Mouse (Mus musculus): Measurements from ENCODE around the gene Lingo2. TPM values are rescaled to one million over a fixed set of nuclear protein-coding genes. Genes with fewer than 3 reads are reported as not detected.

Lingo2 gene
- polyA plus RNA-seq, 1 experiment from 2014 or later: 0.65 TPM

DNA sequence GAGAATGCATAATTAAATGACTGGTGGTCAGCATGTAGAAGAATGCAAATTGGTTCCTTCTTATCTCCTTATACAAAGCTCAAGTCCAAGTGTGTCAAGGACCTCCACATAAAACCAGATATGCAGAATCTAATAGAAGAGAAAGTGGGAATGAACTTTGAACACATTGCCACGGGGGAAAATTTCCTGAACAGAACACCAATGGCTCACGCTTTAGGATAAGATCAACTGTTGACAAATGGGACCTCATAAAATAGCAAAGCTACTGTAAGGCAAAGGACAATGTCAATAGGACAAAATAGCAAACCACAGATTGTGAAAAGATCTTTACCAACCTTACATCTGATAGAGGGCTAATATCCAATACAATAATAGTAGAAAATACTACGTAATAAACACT lies 1000.3 kb downstream of the Lingo2 start:
- Histone ChIP-seq H3K36me3 (no peaks in the 10 kb centered on the region), H3K4me2 (no peak overlapping the region), H3K27ac (ENCODE audit: poor library complexity, severe bottlenecking) (no peak overlapping the region), H3K27me3 (replicated peaks) (no peaks in the 10 kb centered on the region), H3K9me3 (replicated peaks) (no peaks in the 10 kb centered on the region), H3K4me3 (no peak overlapping the region), H3K9ac (no peak overlapping the region), H3K4me1 (replicated peaks) (no peaks in the 10 kb centered on the region)
- no peak for ATAC-seq (ENCODE audit: insufficient number of reproducible peaks, low FRiP score)
- WGBS: 79% methylated on average over 3 of the region's 3 CpGs

DNA sequence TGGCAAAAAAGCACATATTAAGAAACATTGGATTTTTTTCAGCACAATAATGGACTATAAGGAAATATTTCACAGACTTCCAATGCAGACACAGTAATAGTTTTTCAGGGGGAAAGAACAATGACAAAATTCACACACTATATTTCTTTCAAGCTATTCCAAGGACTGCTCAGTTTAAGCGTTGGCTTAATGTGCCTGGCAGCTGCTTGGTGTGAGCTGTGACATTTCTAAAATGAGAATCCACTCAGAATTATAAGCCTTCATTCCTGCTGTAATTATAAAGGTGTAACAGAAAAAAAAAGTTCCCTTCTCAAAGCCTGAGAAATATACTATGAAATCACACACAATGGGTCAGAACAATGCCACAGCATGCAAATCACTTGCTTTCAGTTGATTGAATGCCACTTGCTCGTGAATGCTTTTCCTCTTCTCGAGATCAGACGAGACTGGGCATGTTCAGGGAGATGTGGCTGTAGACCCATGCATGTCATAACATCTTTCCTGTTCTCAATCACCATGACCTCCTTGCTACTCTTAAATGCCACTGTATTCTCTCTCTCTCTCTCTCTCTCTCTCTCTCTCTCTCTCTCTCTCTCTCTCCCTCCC lies 1017.4 kb downstream of the Lingo2 start:
- peaks cover 4% of the 10 kb centered on the region; the same call in 1 of the 2 replicates for H3K9me3 ChIP-seq (replicated peaks)
- H3K27me3 ChIP-seq (replicated peaks): no peaks in the 10 kb centered on the region
- H3K4me2 ChIP-seq: no peak overlapping the region
- no peaks in the 10 kb centered on the region for H3K4me1 ChIP-seq (replicated peaks)
- no peak overlapping the region for H3K9ac ChIP-seq
- H3K4me3 ChIP-seq: no peak overlapping the region
- no peak for ATAC-seq (ENCODE audit: insufficient number of reproducible peaks, low FRiP score)
- no peak overlapping the region for H3K27ac ChIP-seq (ENCODE audit: poor library complexity, severe bottlenecking)
- WGBS: 68% methylated on average over 4 of the region's 4 CpGs
- H3K36me3 ChIP-seq: no peaks in the 10 kb centered on the region

DNA sequence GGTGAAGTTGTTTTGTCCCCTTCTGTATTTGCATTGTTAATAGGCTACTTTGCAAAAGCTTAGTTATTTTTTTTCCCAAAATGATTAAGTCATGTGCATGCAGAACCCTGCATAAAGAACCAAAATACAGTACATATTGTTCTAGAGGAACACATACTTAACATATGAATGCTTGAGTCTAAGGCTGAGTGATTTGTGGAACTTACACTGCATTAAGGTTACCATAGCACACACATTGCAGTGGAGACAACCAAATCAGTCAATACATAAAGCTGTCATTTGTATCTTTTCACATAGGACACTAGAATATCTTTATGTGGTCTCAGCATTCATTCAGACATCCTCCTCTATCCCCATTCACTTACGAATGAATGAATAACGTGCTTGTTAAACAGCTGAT lies 1023.8 kb downstream of the Lingo2 start:
- Histone ChIP-seq H3K9ac (no peak overlapping the region), H3K4me2 (no peak overlapping the region), H3K9me3 (replicated peaks) (peaks cover 4% of the 10 kb centered on the region; the same call in 1 of the 2 replicates), H3K36me3 (no peaks in the 10 kb centered on the region), H3K27ac (ENCODE audit: poor library complexity, severe bottlenecking) (no peak overlapping the region), H3K4me1 (replicated peaks) (no peaks in the 10 kb centered on the region), H3K27me3 (replicated peaks) (no peaks in the 10 kb centered on the region), H3K4me3 (no peak overlapping the region)
- ATAC-seq (ENCODE audit: insufficient number of reproducible peaks, low FRiP score): no peak
- 71% methylated on average over 2 of the region's 2 CpGs for WGBS

DNA sequence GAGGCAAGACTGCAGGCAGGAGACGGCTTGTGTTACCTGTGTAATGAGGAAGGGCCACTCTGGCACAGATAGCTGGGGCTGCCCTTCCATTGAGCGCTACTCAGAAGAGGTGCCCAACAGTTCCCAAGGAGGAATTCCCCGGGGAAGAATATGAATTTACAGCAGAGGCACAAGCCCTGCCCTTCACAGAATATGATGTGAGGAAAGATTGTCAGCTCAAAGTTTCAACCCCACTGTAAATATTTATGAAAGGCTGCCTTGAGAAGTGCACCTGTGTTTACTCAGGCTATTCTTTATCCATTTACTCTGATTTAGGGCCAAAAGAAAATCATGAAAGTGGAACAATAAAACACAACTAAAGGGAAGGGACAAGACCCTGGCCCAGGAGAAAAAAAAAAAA lies 1034.1 kb downstream of the Lingo2 start:
- H3K9ac ChIP-seq: no peak overlapping the region
- no peaks in the 10 kb centered on the region for H3K9me3 ChIP-seq (replicated peaks)
- H3K4me1 ChIP-seq (replicated peaks): no peaks in the 10 kb centered on the region
- WGBS: 66% methylated on average over 3 of the region's 3 CpGs
- no peak for ATAC-seq (ENCODE audit: insufficient number of reproducible peaks, low FRiP score)
- H3K4me2 ChIP-seq: no peak overlapping the region
- H3K36me3 ChIP-seq: no peaks in the 10 kb centered on the region
- no peak overlapping the region for H3K4me3 ChIP-seq
- H3K27me3 ChIP-seq (replicated peaks): no peaks in the 10 kb centered on the region
- no peak overlapping the region for H3K27ac ChIP-seq (ENCODE audit: poor library complexity, severe bottlenecking)

DNA sequence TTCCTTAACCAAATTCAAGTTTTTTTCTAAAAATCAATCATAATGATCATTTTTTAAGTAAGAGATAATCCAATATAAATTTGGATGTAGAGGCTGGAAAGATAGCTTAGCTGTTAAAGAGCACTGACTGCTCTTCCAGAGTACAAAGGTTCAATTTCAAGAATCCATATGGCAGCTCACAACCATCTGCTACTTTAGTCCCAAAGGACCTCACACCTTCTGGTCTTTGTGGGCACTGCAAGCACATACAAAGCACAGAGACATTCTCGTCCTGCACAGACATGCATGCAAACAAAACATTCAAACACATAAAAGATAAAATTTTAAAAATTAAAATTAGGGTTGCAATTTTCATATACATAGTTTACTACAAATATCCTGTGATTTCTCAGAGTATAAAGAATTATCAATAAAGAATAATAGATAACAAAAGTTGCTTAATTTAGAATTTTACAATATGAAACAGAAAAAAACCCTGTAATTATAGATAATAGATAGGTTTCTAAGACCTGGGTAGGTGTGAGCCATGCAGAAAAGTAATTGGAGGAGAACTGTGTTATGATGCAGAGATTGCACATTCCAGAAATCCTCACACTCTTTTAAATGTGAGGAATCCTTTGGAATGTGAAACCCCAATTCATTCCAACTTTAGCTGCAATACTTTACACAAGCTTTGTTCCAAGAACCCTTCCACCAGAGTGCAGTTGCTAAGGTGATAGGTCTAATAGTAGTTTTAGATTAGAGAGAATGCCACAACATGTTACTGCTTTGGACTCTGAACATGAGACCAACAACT lies 1053.6 kb downstream of the Lingo2 start:
- no peaks in the 10 kb centered on the region for H3K4me1 ChIP-seq (replicated peaks)
- no peak overlapping the region for H3K4me3 ChIP-seq
- WGBS: 69% methylated on average over 1 of the region's 1 CpGs
- no peak overlapping the region for H3K4me2 ChIP-seq
- H3K9me3 ChIP-seq (replicated peaks): no peaks in the 10 kb centered on the region
- no peak overlapping the region for H3K27ac ChIP-seq (ENCODE audit: poor library complexity, severe bottlenecking)
- no peak overlapping the region for H3K9ac ChIP-seq
- H3K36me3 ChIP-seq: no peaks in the 10 kb centered on the region
- no peak for ATAC-seq (ENCODE audit: insufficient number of reproducible peaks, low FRiP score)
- no peaks in the 10 kb centered on the region for H3K27me3 ChIP-seq (replicated peaks)

DNA sequence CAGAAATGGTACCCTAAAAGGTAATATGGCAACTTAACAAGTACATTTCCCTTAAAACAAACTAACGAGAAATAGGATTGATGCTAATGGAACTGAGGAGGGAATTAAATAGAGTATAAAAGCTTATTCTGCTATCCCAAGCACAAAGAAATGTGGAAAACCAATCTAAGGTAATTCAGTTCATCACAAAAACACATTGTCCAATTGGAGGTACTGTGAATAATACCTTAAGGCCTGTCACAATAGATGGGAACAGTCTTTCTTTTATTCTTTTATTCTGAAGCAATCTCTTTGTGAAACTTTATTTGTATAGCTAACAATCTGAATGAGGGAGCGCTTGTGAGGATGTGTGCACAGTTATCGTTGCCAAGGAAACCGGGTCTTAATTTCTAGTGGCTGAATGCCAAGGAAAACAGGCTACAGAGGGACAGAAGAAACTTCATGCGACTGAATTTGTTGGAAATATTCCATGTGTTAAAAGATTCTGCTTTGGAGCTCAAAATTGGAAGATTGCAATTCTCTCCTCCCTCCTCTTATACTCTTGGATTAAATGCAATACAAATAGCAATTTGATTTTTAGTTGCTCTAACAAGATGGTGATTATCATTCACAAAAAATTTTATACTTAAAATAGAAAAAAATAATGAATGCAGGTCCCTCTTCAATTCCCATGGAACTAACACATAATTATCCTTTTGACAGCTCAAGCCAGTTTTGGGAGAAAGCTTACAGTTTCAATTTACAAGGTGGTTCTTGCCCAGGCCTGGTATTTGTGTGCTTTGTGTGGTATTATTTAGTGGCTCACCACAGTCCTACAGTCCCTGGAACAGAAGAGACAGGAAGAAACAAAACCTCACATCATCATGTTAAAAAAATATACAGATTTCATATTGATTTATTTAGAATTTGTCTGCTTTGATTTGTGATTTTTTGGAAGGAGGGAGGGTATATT lies 1065.7 kb downstream of the Lingo2 start:
- H3K4me3 ChIP-seq: no peak overlapping the region
- WGBS: 59% methylated on average over 5 of the region's 5 CpGs

DNA sequence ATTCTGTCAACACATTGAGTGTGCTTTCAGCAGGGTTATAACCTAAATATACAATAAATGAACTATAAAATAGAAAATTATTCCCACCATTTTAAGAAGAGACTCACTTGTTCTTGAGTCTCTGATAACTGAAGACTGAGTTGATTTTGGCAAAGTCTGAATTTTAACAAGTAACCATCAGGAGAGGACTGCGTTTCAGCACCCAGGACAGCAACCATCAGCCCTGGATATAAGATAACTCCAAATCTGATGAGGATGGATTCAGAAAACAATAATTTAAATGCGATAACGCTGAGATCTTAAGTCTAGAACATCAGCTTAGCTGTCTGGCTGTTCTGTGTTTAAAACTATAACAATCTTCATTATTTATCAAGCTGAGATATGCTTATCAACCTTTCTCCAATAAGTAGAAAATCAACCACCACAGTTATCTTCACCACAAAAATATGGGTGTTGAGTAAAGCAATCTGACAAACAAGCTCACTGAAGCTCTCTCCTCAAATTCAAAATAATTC lies 1066.5 kb downstream of the Lingo2 start:
- Histone ChIP-seq H3K9ac (no peak overlapping the region), H3K9me3 (replicated peaks) (no peaks in the 10 kb centered on the region), H3K27me3 (replicated peaks) (no peaks in the 10 kb centered on the region), H3K4me2 (no peak overlapping the region), H3K4me1 (replicated peaks) (no peaks in the 10 kb centered on the region), H3K4me3 (no peak overlapping the region), H3K27ac (ENCODE audit: poor library complexity, severe bottlenecking) (no peak overlapping the region), H3K36me3 (no peaks in the 10 kb centered on the region)
- 37% methylated on average over 3 of the region's 3 CpGs for WGBS
- ATAC-seq (ENCODE audit: insufficient number of reproducible peaks, low FRiP score): no peak

More for the DNA sequence above, 1065.7 kb downstream of the Lingo2 start:
- H3K9me3 ChIP-seq (replicated peaks): no peaks in the 10 kb centered on the region
- no peak overlapping the region for H3K9ac ChIP-seq
- ATAC-seq (ENCODE audit: insufficient number of reproducible peaks, low FRiP score): no peak
- no peak overlapping the region for H3K4me2 ChIP-seq
- no peaks in the 10 kb centered on the region for H3K27me3 ChIP-seq (replicated peaks)
- H3K27ac ChIP-seq (ENCODE audit: poor library complexity, severe bottlenecking): no peak overlapping the region
- no peaks in the 10 kb centered on the region for H3K4me1 ChIP-seq (replicated peaks)
- H3K36me3 ChIP-seq: no peaks in the 10 kb centered on the region

DNA sequence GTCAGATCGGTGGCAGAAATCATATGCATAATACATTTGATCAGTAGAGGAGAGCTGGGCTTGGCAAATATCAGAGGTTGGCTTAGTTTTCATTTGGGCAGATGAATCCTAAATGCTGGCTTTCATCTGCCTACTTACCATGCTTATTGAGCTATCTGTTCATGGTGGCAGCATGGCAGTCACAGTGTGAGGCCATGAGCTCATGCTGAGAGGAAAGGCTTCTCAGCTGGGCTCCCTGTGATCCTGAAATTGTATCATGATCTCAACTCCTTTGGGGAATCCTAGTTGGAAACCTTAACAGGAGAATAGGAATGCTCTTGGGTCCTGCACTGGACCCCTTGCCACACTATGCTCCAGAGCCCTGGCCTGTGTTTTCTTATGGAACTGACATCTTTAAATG lies 1105.0 kb downstream of the Lingo2 start:
- no peak overlapping the region for H3K9ac ChIP-seq
- ATAC-seq (ENCODE audit: insufficient number of reproducible peaks, low FRiP score): no peak
- H3K27me3 ChIP-seq (replicated peaks): no peaks in the 10 kb centered on the region
- H3K4me2 ChIP-seq: no peak overlapping the region
- no peaks in the 10 kb centered on the region for H3K9me3 ChIP-seq (replicated peaks)
- 67% methylated on average over 1 of the region's 1 CpGs for WGBS
- no peaks in the 10 kb centered on the region for H3K4me1 ChIP-seq (replicated peaks)
- no peak overlapping the region for H3K27ac ChIP-seq (ENCODE audit: poor library complexity, severe bottlenecking)
- no peak overlapping the region for H3K4me3 ChIP-seq
- no peaks in the 10 kb centered on the region for H3K36me3 ChIP-seq

DNA sequence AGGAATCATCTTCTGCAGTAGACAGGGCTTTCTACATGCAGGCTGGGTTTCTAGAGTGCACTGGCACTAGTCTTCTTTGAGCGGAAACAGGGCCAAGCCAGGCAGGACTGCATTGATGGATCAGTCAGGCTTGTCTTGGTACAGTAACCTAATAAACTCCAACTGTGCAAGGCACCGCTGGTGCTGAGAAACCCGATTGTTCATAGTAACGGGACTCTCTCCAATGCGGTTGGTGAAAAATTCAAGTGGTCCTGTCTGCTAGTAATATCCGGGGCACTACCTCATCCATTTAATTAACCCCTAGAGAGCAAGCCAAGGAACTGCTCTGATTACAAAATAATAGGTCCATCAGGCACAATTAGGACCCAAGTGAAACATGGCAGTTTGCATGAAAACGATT lies 1106.4 kb downstream of the Lingo2 start:
- WGBS: 75% methylated on average over 7 of the region's 7 CpGs
- Histone ChIP-seq H3K36me3 (no peaks in the 10 kb centered on the region), H3K9me3 (replicated peaks) (no peaks in the 10 kb centered on the region), H3K4me3 (no peak overlapping the region), H3K4me2 (no peak overlapping the region), H3K27ac (ENCODE audit: poor library complexity, severe bottlenecking) (no peak overlapping the region), H3K9ac (no peak overlapping the region), H3K27me3 (replicated peaks) (no peaks in the 10 kb centered on the region), H3K4me1 (replicated peaks) (no peaks in the 10 kb centered on the region)
- ATAC-seq (ENCODE audit: insufficient number of reproducible peaks, low FRiP score): no peak

DNA sequence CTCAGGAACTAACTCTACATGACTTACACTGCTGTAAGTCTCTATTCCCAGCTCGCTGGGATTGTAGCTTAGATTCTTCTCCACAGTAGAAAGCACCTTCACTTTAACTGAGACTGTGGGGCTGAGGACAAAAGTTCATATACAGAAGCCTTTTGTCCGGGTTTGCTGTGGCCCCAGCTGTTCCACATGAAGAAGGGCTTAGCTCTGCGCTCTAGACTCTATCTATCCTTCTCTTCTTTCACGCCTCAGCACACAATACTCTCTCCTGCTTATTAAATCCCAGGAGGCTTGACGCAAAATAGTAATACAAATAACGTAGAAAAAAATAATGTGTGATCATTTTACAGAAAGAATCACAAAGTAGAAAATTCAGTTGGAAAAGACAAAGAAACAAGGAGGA lies 1107.0 kb downstream of the Lingo2 start:
- Histone ChIP-seq H3K27ac (ENCODE audit: poor library complexity, severe bottlenecking) (no peak overlapping the region), H3K9ac (no peak overlapping the region), H3K4me1 (replicated peaks) (no peaks in the 10 kb centered on the region), H3K9me3 (replicated peaks) (no peaks in the 10 kb centered on the region), H3K4me2 (no peak overlapping the region), H3K36me3 (no peaks in the 10 kb centered on the region), H3K27me3 (replicated peaks) (no peaks in the 10 kb centered on the region), H3K4me3 (no peak overlapping the region)
- no peak for ATAC-seq (ENCODE audit: insufficient number of reproducible peaks, low FRiP score)
- WGBS: 72% methylated on average over 6 of the region's 6 CpGs

DNA sequence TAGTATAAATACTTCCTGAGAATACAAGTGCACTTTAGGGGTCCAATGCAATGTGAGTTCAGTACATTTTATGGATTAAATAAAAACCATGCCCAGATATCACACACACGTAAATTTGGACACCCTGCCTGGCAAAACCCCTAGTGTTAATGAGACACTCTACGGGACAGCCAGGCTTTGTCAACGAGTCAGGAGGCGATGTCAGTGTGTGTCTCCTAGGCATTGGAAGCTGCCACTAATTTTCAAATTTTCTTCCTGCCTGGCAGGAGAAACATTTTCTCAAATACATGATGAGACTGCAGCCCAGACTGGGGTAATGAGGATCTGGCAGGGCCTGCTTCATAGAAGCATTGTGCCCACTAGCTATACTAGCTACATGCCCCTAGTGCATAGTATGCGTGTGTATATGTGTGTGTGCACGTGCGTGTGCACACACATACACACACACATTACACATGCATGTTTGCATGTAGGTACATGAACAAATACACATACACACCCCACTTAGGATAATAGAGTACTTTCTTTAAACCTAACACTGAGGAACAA lies 1128.2 kb downstream of the Lingo2 start:
- no peak overlapping the region for H3K9ac ChIP-seq
- no peaks in the 10 kb centered on the region for H3K9me3 ChIP-seq (replicated peaks)
- H3K36me3 ChIP-seq: no peaks in the 10 kb centered on the region
- WGBS: 83% methylated on average over 7 of the region's 7 CpGs
- H3K4me1 ChIP-seq (replicated peaks): no peaks in the 10 kb centered on the region
- H3K4me2 ChIP-seq: no peak overlapping the region
- H3K27me3 ChIP-seq (replicated peaks): no peaks in the 10 kb centered on the region
- no peak for ATAC-seq (ENCODE audit: insufficient number of reproducible peaks, low FRiP score)
- H3K27ac ChIP-seq (ENCODE audit: poor library complexity, severe bottlenecking): no peak overlapping the region
- H3K4me3 ChIP-seq: no peak overlapping the region

Data from heart, embryonic 12.5 days (tissue).